Mouse (Mus musculus): Measurements from ENCODE around the gene Adam12.
A peak's percentile ranks its signal among the peaks of the same experiment; 100 is the strongest.

The Adam12 gene

GRCm38 (mm10) chr7:133872701-133873100 is 359.2 kb downstream of the Adam12 start:
- DNase-seq (ENCODE audit: low spot score), result no peak

GRCm38 (mm10) chr7:133870265-133870664 is 361.7 kb downstream of the Adam12 start:
- no peak for DNase-seq (ENCODE audit: low spot score)

GRCm38 (mm10) chr7:133863684-133864083 is 368.3 kb downstream of the Adam12 start:
- DNase-seq (ENCODE audit: low spot score), result no peak

- DNase-seq (ENCODE audit: low spot score), result no peak
Measured at GRCm38 (mm10) chr7:133863151-133863550, 368.8 kb downstream of the Adam12 start.

- DNase-seq (ENCODE audit: low spot score), result no peak
Measured at GRCm38 (mm10) chr7:133862723-133863122, 369.2 kb downstream of the Adam12 start.

GRCm38 (mm10) chr7:133862233-133862632 is 369.7 kb downstream of the Adam12 start:
- no peak for DNase-seq (ENCODE audit: low spot score)

GRCm38 (mm10) chr7:133859548-133859947 is 372.4 kb downstream of the Adam12 start:
- no peak for DNase-seq (ENCODE audit: low spot score)

- no peak for DNase-seq (ENCODE audit: low spot score)
Measured at GRCm38 (mm10) chr7:133858506-133858905, 373.4 kb downstream of the Adam12 start.

- DNase-seq (ENCODE audit: low spot score), result peak; percentile 66
Measured at GRCm38 (mm10) chr7:133856278-133856677, 375.7 kb downstream of the Adam12 start.

- no peak for DNase-seq (ENCODE audit: low spot score)
Measured at GRCm38 (mm10) chr7:133850735-133851134, 381.2 kb downstream of the Adam12 start.

GRCm38 (mm10) chr7:133848180-133848579 is 383.8 kb downstream of the Adam12 start:
- no peak for DNase-seq (ENCODE audit: low spot score)

GRCm38 (mm10) chr7:133847175-133847574 is 384.8 kb downstream of the Adam12 start:
- DNase-seq (ENCODE audit: low spot score), result peak; percentile 39

- DNase-seq (ENCODE audit: low spot score), result no peak
Measured at GRCm38 (mm10) chr7:133842079-133842478, 389.9 kb downstream of the Adam12 start.

GRCm38 (mm10) chr7:133839546-133839945 is 392.4 kb downstream of the Adam12 start:
- DNase-seq (ENCODE audit: low spot score), result no peak

All from lung, postnatal 25 days (tissue).